Mouse (Mus musculus) kidney, adult 18-20 months (tissue): ENCODE measurements around the gene Mau2.
A peak's percentile ranks its signal among the peaks of the same experiment; 100 is the strongest.
"Not testable (repeated sequence)": the region's sequence is repeated elsewhere in the genome, so short reads cannot be mapped to it uniquely, and the experiment has no call there.

Source experiments
- DNase-seq: peaks from one replicate; pipeline ENCODE4 v3.0.0; 2021

Gene Mau2

GRCm38 (mm10) chr8:70023596-70023995, 18.9 kb downstream of the Mau2 start:
- no peak for DNase-seq

- DNase-seq = no peak
These were observed 27.5 kb downstream of the Mau2 start for GRCm38 (mm10) chr8:70015017-70015416.

GRCm38 (mm10) chr8:70012763-70013162, 29.8 kb downstream of the Mau2 start:
- DNase-seq = no peak

GRCm38 (mm10) chr8:70012350-70012749, 30.2 kb downstream of the Mau2 start:
- DNase-seq = no peak

- not testable (repeated sequence) for DNase-seq
These were observed 31.7 kb downstream of the Mau2 start for GRCm38 (mm10) chr8:70010796-70011195.

- DNase-seq = no peak
These were observed 37.4 kb downstream of the Mau2 start for GRCm38 (mm10) chr8:70005178-70005577.

GRCm38 (mm10) chr8:70004345-70004744, 38.2 kb downstream of the Mau2 start:
- no peak for DNase-seq

GRCm38 (mm10) chr8:70003204-70003657, 39.3 kb downstream of the Mau2 start:
- DNase-seq = no peak

GRCm38 (mm10) chr8:70001892-70002191, 40.7 kb downstream of the Mau2 start:
- not testable (repeated sequence) for DNase-seq

- DNase-seq = peak; percentile 61
These were observed 41.2 kb downstream of the Mau2 start for GRCm38 (mm10) chr8:70001176-70001891.

GRCm38 (mm10) chr8:70000226-70000625, 42.3 kb downstream of the Mau2 start:
- DNase-seq = no peak

- DNase-seq = no peak
These were observed 43.3 kb downstream of the Mau2 start for GRCm38 (mm10) chr8:69999236-69999635.

GRCm38 (mm10) chr8:69998706-69999105, 43.8 kb downstream of the Mau2 start:
- DNase-seq = peak; percentile 33

GRCm38 (mm10) chr8:69996589-69997285, 45.8 kb downstream of the Mau2 start:
- DNase-seq = no peak

- peak; percentile 100 for DNase-seq
These were observed 46.6 kb downstream of the Mau2 start, which contains the start of gene Gatad2a for GRCm38 (mm10) chr8:69995776-69996588. Gatad2a (minus strand) TSS chr8:69996384.

GRCm38 (mm10) chr8:69995422-69995775, 47.1 kb downstream of the Mau2 start:
- no peak for DNase-seq

- not testable (repeated sequence) for DNase-seq
These were observed 53.6 kb downstream of the Mau2 start for GRCm38 (mm10) chr8:69988936-69989335.

- DNase-seq = no peak
These were observed 54.8 kb downstream of the Mau2 start for GRCm38 (mm10) chr8:69987744-69988143.

- DNase-seq = no peak
These were observed 57.5 kb downstream of the Mau2 start for GRCm38 (mm10) chr8:69984876-69985553.

- no peak for DNase-seq
These were observed 64.1 kb downstream of the Mau2 start for GRCm38 (mm10) chr8:69978456-69978855.

GRCm38 (mm10) chr8:69974806-69975205, 67.7 kb downstream of the Mau2 start:
- no peak for DNase-seq

- DNase-seq = peak; percentile 97
These were observed 68.3 kb downstream of the Mau2 start for GRCm38 (mm10) chr8:69974194-69974614.
